Mouse (Mus musculus) brain, embryonic 14.5 days (tissue): ENCODE measurements around the gene Rnf26.

ENCODE experiments used
- CTCF ChIP-seq: fragments of 200-500 bp; IDR thresholded peaks from 2 replicates; pipeline ENCODE4 v1.5.1; 2012; ENCODE audit warnings: inconsistent platforms, mild to moderate bottlenecking, moderate library complexity, borderline replicate concordance; ENCODE audit not compliant: insufficient read depth, insufficient read length; ENCODE audit errors: extremely low read depth
- POLR2A ChIP-seq: fragments of 200-500 bp; IDR thresholded peaks from 2 replicates; pipeline ENCODE4 v1.6.1; 2012; ENCODE audit warnings: mild to moderate bottlenecking, inconsistent platforms, borderline replicate concordance; ENCODE audit not compliant: poor library complexity, insufficient read depth, insufficient read length, severe bottlenecking; ENCODE audit errors: extremely low read depth

DNA sequence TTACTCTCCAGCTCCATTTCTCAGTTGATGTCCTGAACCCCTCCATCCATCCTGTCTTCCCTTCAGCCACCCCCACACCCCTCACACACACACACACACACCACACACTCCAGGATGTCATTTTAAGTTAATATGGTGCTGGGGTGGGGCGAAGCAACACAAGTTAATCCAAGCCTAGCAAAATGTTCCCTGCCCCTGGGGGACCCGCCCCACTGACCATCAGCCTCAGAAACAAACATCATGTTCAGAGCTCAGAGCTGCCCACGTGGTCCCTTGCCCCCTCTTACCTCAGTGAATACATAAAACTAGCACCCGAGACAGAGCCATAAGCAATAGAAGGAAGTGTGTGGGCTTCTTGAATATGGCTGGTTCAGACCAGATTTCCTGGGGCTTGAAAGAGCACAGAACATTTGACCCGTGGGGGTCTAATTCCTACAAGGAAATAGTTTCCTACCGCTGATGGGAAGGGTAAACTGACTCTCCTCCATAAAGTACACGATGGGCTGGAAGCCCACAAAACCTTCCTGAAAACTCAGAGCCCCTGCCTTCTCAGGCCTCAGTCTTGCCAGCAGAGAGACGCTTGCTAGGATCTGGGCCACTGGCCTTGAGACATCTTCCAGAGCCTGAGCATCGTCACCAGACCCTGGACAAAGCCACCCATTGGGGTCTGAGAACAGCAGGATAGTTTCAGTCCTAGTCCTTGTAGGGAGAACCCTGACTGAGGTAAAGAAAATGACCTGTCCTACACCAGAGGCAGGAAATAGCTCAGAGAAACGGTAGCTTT is 33.1 kb downstream of the Rnf26 start:
- TF ChIP-seq CTCF (no peak), POLR2A (no peak)
